Mouse (Mus musculus) forebrain, embryonic 16.5 days (tissue): ENCODE data around the gene Tomm6. TPM values are rescaled to one million over a fixed set of nuclear protein-coding genes. Genes with fewer than 3 reads are reported as not detected.

Experiments used
- ATAC-seq: fragments of 200-750 bp; cut with Nextera tagmentation; 2 replicates; pipeline ENCODE4 v1.8.0; 2017; ENCODE audit warnings: mild to moderate bottlenecking, moderate library complexity
- H3K27ac ChIP-seq: fragments of 300-500 bp; sonication (generic); 2 replicates; pipeline ENCODE4 v1.5.1; 2014; ENCODE audit warnings: low read length, control low read depth
- H3K27me3 ChIP-seq: fragments of 300-500 bp; sonication (generic); replicated peaks from 2 replicates; pipeline ENCODE4 v1.6.1; 2014; ENCODE audit warnings: low read length; ENCODE audit not compliant: control insufficient read depth, insufficient read depth
- H3K36me3 ChIP-seq: fragments of 300-500 bp; sonication (generic); 2 replicates; pipeline ENCODE4 v1.6.1; 2014; ENCODE audit not compliant: control insufficient read depth, insufficient read depth
- H3K4me1 ChIP-seq: fragments of 300-500 bp; sonication (generic); replicated peaks from 2 replicates; pipeline ENCODE4 v1.6.1; 2014; ENCODE audit warnings: low read length; ENCODE audit not compliant: control insufficient read depth, insufficient read depth
- H3K4me2 ChIP-seq: fragments of 300-500 bp; sonication (generic); 2 replicates; pipeline ENCODE4 v1.6.1; 2014; ENCODE audit warnings: mild to moderate bottlenecking, low read length, control low read depth
- H3K4me3 ChIP-seq: fragments of 300-500 bp; sonication (generic); replicated peaks from 2 replicates; pipeline ENCODE4 v1.5.1; 2014; ENCODE audit warnings: mild to moderate bottlenecking, low read length, control low read depth
- H3K9ac ChIP-seq: fragments of 300-500 bp; sonication (generic); replicated peaks from 2 replicates; pipeline ENCODE4 v1.6.1; 2014; ENCODE audit warnings: low read depth, low read length, control low read depth
- H3K9me3 ChIP-seq: fragments of 300-500 bp; sonication (generic); 2 replicates; pipeline ENCODE4 v1.6.1; 2016; ENCODE audit warnings: low read length; ENCODE audit not compliant: control insufficient read depth
- WGBS: fragments of 180-500 bp; shearing (Covaris S2); extraction: QIAGEN DNeasy Blood & Tissue Kit; methylation state at CpG from one replicate; pipeline ENCODE4 v1.1.7; 2014; 5-methylcytosine and 5-hydroxymethylcytosine counted together
- polyA plus RNA-seq: library from polyadenylated mRNA; unstranded; fragments of >200 nt; fragmentation: Nextera tagmentation; extraction: Ambion mirVana; gene quantifications from 2 replicates; pipeline ENCODE4 v1.2.1, GENCODE M21; 2015

The Tomm6 gene
- polyA plus RNA-seq, 1 experiment from 2014 or later: 228 TPM

DNA sequence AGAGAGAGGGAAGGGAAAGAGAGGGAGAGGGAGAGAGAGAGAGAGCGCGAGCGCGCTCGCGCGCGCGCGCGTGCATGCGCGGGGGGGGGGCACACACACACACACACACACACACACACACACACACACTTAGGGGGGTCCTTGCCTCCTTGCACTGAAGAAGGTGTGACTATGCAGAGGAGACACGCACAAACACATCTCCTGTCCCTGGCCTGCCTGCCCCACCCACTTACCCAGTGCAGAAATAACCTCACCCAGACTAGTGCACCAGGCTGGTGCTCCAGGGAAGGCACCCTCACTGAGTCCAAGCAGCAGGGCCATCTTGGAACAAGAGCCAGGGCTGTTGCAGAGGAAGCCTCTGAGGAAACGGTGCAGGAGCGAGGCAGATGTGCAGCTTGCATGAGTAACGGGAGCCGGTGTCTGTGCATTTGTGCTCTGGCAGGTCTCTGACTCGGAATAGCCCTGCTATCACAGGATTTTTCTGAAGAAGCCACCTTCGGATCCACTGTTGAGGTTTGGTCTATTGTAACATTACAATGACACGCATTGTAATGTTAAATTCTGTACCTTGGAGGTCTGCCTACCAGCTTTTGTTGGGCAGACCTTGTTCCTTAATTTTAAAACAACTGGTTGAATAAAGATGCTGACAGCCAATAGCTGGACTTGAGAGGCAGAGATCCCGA lies 24.8 kb upstream of the Tomm6 start:
- Histone ChIP-seq H3K9me3 (no peaks in the 10 kb centered on the region), H3K27me3 (no peaks in the 10 kb centered on the region), H3K4me1 (no peaks in the 10 kb centered on the region), H3K36me3 (no peaks in the 10 kb centered on the region), H3K4me3 (no peak overlapping the region), H3K4me2 (no peak overlapping the region), H3K9ac (no peak overlapping the region), H3K27ac (no peak overlapping the region)
- 48% methylated on average over 9 of the region's 22 CpGs for WGBS
- ATAC-seq: no peak

- ATAC-seq: no peak
- Histone ChIP-seq H3K27me3 (no peaks in the 10 kb centered on the region), H3K4me1 (no peaks in the 10 kb centered on the region), H3K9me3 (no peaks in the 10 kb centered on the region), H3K27ac (no peak overlapping the region), H3K9ac (no peak overlapping the region), H3K4me2 (no peak overlapping the region), H3K4me3 (no peak overlapping the region), H3K36me3 (no peaks in the 10 kb centered on the region)
- 69% methylated on average over 6 of the region's 6 CpGs for WGBS
Observed at GRCm38 (mm10) chr17:47711883-47712282, 23.7 kb upstream of the Tomm6 start.

DNA sequence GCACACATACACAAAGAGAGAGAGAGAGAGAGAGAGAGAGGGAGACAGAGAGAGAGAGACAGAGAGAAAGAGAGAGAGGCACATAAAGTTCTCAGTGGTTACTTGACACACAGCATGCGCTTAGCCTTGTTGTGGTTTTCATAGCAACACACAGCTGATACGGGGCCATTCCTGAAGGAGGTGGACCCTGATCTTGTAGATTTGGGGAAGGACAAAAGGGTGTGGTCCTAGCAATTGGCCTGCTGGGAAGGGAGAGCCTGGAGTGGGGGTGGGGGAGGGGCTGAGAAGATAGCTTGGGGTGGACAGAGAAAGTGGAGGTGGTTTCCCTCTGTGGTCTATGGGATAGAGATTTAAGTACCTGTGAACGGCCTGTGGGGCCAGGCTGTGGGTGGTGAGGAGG lies 21.9 kb upstream of the Tomm6 start:
- Histone ChIP-seq H3K9me3 (no peaks in the 10 kb centered on the region), H3K4me2 (no peak overlapping the region), H3K27me3 (no peaks in the 10 kb centered on the region), H3K36me3 (no peaks in the 10 kb centered on the region), H3K4me3 (no peak overlapping the region), H3K4me1 (no peaks in the 10 kb centered on the region), H3K27ac (no peak overlapping the region), H3K9ac (no peak overlapping the region)
- ATAC-seq: no peak
- WGBS: 80% methylated on average over 3 of the region's 3 CpGs

GRCm38 (mm10) chr17:47708972-47709371 lies 20.8 kb upstream of the Tomm6 start:
- no peaks in the 10 kb centered on the region for H3K27me3 ChIP-seq
- H3K36me3 ChIP-seq: no peaks in the 10 kb centered on the region
- WGBS: 74% methylated on average over 4 of the region's 4 CpGs
- no peaks in the 10 kb centered on the region for H3K9me3 ChIP-seq
- H3K9ac ChIP-seq: no peak overlapping the region
- ATAC-seq: no peak
- H3K4me1 ChIP-seq: no peaks in the 10 kb centered on the region
- H3K4me2 ChIP-seq: no peak overlapping the region
- no peak overlapping the region for H3K4me3 ChIP-seq
- H3K27ac ChIP-seq: no peak overlapping the region

- H3K4me2 ChIP-seq: no peak overlapping the region
- H3K4me1 ChIP-seq: no peaks in the 10 kb centered on the region
- no peaks in the 10 kb centered on the region for H3K36me3 ChIP-seq
- ATAC-seq: no peak
- no peaks in the 10 kb centered on the region for H3K27me3 ChIP-seq
- H3K27ac ChIP-seq: no peak overlapping the region
- no peak overlapping the region for H3K4me3 ChIP-seq
- WGBS: 80% methylated on average over 3 of the region's 3 CpGs
- no peak overlapping the region for H3K9ac ChIP-seq
- H3K9me3 ChIP-seq: no peaks in the 10 kb centered on the region
Observed at GRCm38 (mm10) chr17:47707961-47708360, 19.8 kb upstream of the Tomm6 start.

DNA sequence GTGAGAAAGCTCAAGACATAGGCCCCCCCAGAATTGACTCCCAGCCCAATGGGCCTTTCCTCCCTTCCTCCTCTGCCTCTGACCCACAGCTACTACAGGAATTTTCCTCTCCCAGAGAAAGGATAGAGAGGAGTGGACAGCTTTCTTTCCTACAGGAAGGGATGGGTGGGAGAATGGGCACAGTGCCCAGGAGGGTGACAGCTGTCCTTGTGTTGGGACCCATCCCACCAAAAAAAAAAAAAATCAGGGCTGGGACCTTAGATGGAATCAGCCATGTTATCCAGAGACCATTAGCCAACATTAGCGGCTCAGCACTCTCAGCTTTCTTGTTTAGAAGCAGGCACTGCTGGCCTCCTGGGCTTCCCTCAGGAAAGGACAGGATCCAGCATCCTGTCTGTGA lies 18.0 kb upstream of the Tomm6 start:
- ATAC-seq: no peak
- WGBS: 70% methylated on average over 1 of the region's 1 CpGs

GRCm38 (mm10) chr17:47704692-47705091 lies 16.5 kb upstream of the Tomm6 start:
- no peaks in the 10 kb centered on the region for H3K27me3 ChIP-seq
- ATAC-seq: no peak
- H3K27ac ChIP-seq: no peak overlapping the region
- no peak overlapping the region for H3K4me3 ChIP-seq
- 79% methylated on average over 4 of the region's 4 CpGs for WGBS
- H3K9ac ChIP-seq: no peak overlapping the region
- H3K4me2 ChIP-seq: no peak overlapping the region
- no peaks in the 10 kb centered on the region for H3K9me3 ChIP-seq
- H3K4me1 ChIP-seq: no peaks in the 10 kb centered on the region
- no peaks in the 10 kb centered on the region for H3K36me3 ChIP-seq

More for the DNA sequence above, 18.0 kb upstream of the Tomm6 start:
- no peaks in the 10 kb centered on the region for H3K36me3 ChIP-seq
- no peaks in the 10 kb centered on the region for H3K9me3 ChIP-seq
- no peak overlapping the region for H3K27ac ChIP-seq
- H3K9ac ChIP-seq: no peak overlapping the region
- H3K27me3 ChIP-seq: no peaks in the 10 kb centered on the region
- H3K4me1 ChIP-seq: no peaks in the 10 kb centered on the region
- H3K4me2 ChIP-seq: no peak overlapping the region
- H3K4me3 ChIP-seq: no peak overlapping the region

DNA sequence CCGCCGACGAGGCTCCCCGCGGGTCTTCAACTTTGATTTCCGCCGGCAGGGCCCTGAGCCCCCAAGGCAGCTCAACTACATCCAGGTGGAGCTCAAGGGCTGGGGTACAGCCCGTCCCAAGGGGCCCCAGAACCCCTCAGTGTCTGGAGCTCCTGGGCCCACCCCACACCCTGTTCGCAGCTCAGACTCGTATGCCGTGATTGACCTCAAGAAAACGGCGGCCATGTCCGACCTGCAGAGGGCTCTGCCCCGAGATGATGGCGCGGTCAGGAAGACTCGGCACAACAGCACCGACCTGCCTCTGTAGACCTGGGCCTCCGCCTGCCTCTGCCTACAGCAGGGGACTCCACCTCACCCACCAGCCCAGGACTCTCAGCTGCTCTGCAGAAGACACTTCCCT lies 15.4 kb upstream of the Tomm6 start:
- no peak for ATAC-seq
- WGBS: 29% methylated on average over 19 of the region's 20 CpGs
- no peaks in the 10 kb centered on the region for H3K4me1 ChIP-seq
- H3K4me2 ChIP-seq: no peak overlapping the region
- H3K4me3 ChIP-seq: no peak overlapping the region
- H3K27me3 ChIP-seq: no peaks in the 10 kb centered on the region
- H3K36me3 ChIP-seq: no peaks in the 10 kb centered on the region
- no peaks in the 10 kb centered on the region for H3K9me3 ChIP-seq
- no peak overlapping the region for H3K9ac ChIP-seq
- H3K27ac ChIP-seq: no peak overlapping the region

GRCm38 (mm10) chr17:47702548-47703345 lies 14.6 kb upstream of the Tomm6 start:
- 60% methylated on average over 27 of the region's 28 CpGs for WGBS
- Histone ChIP-seq H3K27ac (no peak overlapping the region), H3K4me2 (no peak overlapping the region), H3K9me3 (no peaks in the 10 kb centered on the region), H3K27me3 (no peaks in the 10 kb centered on the region), H3K4me3 (no peak overlapping the region), H3K9ac (no peak overlapping the region), H3K4me1 (no peaks in the 10 kb centered on the region), H3K36me3 (no peaks in the 10 kb centered on the region)
- ATAC-seq: no peak
